Comparison of ENCODE assay signal across 7 mouse cellular contexts in the genomic region with DNA sequence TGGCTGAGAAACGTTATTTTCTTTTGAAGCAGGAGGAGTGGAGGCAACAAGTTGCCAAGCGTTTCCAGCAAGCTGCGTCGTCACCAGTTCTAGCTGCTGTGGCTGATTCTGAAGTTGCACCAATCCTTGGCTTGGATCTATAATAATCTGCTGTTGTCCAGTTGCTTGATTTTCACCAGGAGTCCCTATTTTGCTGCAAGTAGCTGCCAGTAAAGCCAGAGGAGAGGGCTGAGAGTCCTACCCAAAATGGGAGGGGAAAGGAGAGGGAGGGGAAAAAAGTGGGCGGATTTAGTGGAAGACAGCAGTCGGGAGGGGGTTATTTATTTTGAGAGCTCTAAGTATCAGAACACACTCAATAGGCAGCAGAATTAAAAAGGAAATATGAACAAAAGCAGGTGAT. TPM values are rescaled to one million over a fixed set of nuclear protein-coding genes. Genes with fewer than 3 reads are reported as not detected.
DNase-seq lines count a peak whose midpoint lies in the region; ATAC-seq and TF ChIP-seq lines count a peak whose summit lies in the region.

No protein-coding gene starts in this region.

- 42% methylated on average over 6 of the region's 6 CpGs for WGBS in heart, embryonic 11.5 days (ENCODE audit: insufficient replicate concordance)
- WGBS in kidney, embryonic 16.5 days: 20% methylated on average over 6 of the region's 6 CpGs
- WGBS in stomach, postnatal 0 days: 18% methylated on average over 6 of the region's 6 CpGs

- no peaks in the 10 kb centered on the region for H3K27me3 ChIP-seq in heart, embryonic 11.5 days (ENCODE audit: control insufficient read depth, insufficient read depth, low read length)
- no peaks in the 10 kb centered on the region for H3K27me3 ChIP-seq in kidney, embryonic 16.5 days (ENCODE audit: insufficient read depth, low read length)
- no peaks in the 10 kb centered on the region for H3K27me3 ChIP-seq in stomach, postnatal 0 days (ENCODE audit: control insufficient read depth, insufficient read depth, low read length)

- H3K36me3 ChIP-seq in heart, embryonic 11.5 days (ENCODE audit: control insufficient read depth, insufficient read depth, low read length): no peaks in the 10 kb centered on the region
- H3K36me3 ChIP-seq in kidney, embryonic 16.5 days (ENCODE audit: insufficient read depth, low read length): no peaks in the 10 kb centered on the region; the same call in 1 of the 2 replicates
- no peaks in the 10 kb centered on the region for H3K36me3 ChIP-seq in stomach, postnatal 0 days (ENCODE audit: control insufficient read depth, insufficient read depth, low read length)

- peak overlapping the region; percentile 73; the same call in 1 of the 2 replicates for H3K4me3 ChIP-seq in heart, embryonic 11.5 days (ENCODE audit: low read depth, low read length)
- H3K4me3 ChIP-seq in kidney, embryonic 16.5 days (ENCODE audit: low read length): peak overlapping the region; percentile 21; the same call in 1 of the 2 replicates
- H3K4me3 ChIP-seq in stomach, postnatal 0 days (ENCODE audit: low read depth, low read length): peak overlapping the region; percentile 89

- H3K9me3 ChIP-seq in heart, embryonic 11.5 days (replicated peaks; ENCODE audit: control insufficient read depth, low read length): no peaks in the 10 kb centered on the region
- H3K9me3 ChIP-seq in kidney, embryonic 16.5 days (ENCODE audit: low read length): no peaks in the 10 kb centered on the region
- no peaks in the 10 kb centered on the region for H3K9me3 ChIP-seq in stomach, postnatal 0 days (ENCODE audit: control insufficient read depth, low read length)

- peak overlapping the region; percentile 22; the same call in 1 of the 2 replicates for H3K9ac ChIP-seq in heart, embryonic 11.5 days (ENCODE audit: low read depth, low read length)
- peak overlapping the region; percentile 7; the same call in 1 of the 2 replicates for H3K9ac ChIP-seq in kidney, embryonic 16.5 days (replicated peaks; ENCODE audit: low read length)
- H3K9ac ChIP-seq in stomach, postnatal 0 days (ENCODE audit: low read length): 0 out of 2 replicates have a peak overlapping the region, but pooled peaks have one; percentile 35

- H3K4me2 ChIP-seq in heart, embryonic 11.5 days: peak overlapping the region; percentile 53
- H3K4me2 ChIP-seq in kidney, embryonic 16.5 days (replicated peaks; ENCODE audit: low read depth, low read length): peak overlapping the region; percentile 68
- peak overlapping the region; percentile 65 for H3K4me2 ChIP-seq in stomach, postnatal 0 days (replicated peaks; ENCODE audit: low read depth)

- no peak for TF ChIP-seq CTCF in stomach, postnatal 0 days (IDR thresholded peaks at IDR 0.05; ENCODE audit: low read depth)

- ATAC-seq in heart, embryonic 11.5 days (replicated peaks; ENCODE audit: insufficient number of reproducible peaks, low FRiP score, low TSS enrichment): no peak
- no peak for ATAC-seq in kidney, embryonic 16.5 days (ENCODE audit: low FRiP score, low TSS enrichment)
- ATAC-seq in stomach, postnatal 0 days (ENCODE audit: low FRiP score, low TSS enrichment): no peak

- H3K4me1 ChIP-seq in heart, embryonic 11.5 days (ENCODE audit: control insufficient read depth, insufficient read depth, low read length): peaks cover 9% of the 10 kb centered on the region; the same call in 1 of the 2 replicates
- peaks cover 20% of the 10 kb centered on the region for H3K4me1 ChIP-seq in kidney, embryonic 16.5 days (ENCODE audit: insufficient read depth, low read length)
- no peaks in the 10 kb centered on the region for H3K4me1 ChIP-seq in stomach, postnatal 0 days (replicated peaks; ENCODE audit: control insufficient read depth, insufficient read depth)

- no peak overlapping the region for H3K27ac ChIP-seq in heart, embryonic 11.5 days (ENCODE audit: low read depth, low read length)
- 0 out of 2 replicates have a peak overlapping the region, but pooled peaks have one; percentile 18 for H3K27ac ChIP-seq in kidney, embryonic 16.5 days (ENCODE audit: low read length)
- H3K27ac ChIP-seq in stomach, postnatal 0 days (replicated peaks): 0 out of 2 replicates have a peak overlapping the region, but pooled peaks have one; percentile 10

- no peak for TF ChIP-seq EP300 in stomach, postnatal 0 days (optimal IDR thresholded peaks at IDR 0.05)

- DNase-seq in CD4-positive helper T cell, adult 2 months (ENCODE audit: low read depth, low spot score): peak; percentile 46
- DNase-seq in MN1 (ENCODE audit: low spot score): peak; percentile 25
- DNase-seq in embryo, embryonic 10 days (ENCODE audit: low spot score): peak; percentile 48
- peak; percentile 77 for DNase-seq in lung, postnatal 10 days
- no peak for DNase-seq in stomach, postnatal 0 days (ENCODE audit: low spot score)

RNA-seq across cellular contexts. Expression of a gene that starts 1.3 kb away (rescaled TPM):
- 9.4 and 11.1 TPM in 2 replicates for polyA plus RNA-seq in heart, embryonic 11.5 days (2014; fragmentation: Nextera tagmentation; extraction: Ambion mirVana)
- 7.5 and 9.0 TPM in 2 replicates for polyA plus RNA-seq in kidney, embryonic 16.5 days (2015; fragmentation: Nextera tagmentation; extraction: Ambion mirVana)
- polyA plus RNA-seq in stomach, postnatal 0 days (2015; fragmentation: Nextera tagmentation; extraction: Ambion mirVana): 2.2 and 2.4 TPM in 2 replicates

Comparison
In these comparisons a context has a peak if more than half of its experiments do, and no peak if none do; other contexts are left out.
1. H3K4me3 ChIP-seq: peak in every context shown above with its lines; median percentile 89 in stomach, postnatal 0 days; 73 in heart, embryonic 11.5 days; 21 in kidney, embryonic 16.5 days.